Mouse (Mus musculus) hindbrain, embryonic 16.5 days (tissue): ENCODE data around the gene Slc37a3. TPM values are rescaled to one million over a fixed set of nuclear protein-coding genes. Genes with fewer than 3 reads are reported as not detected.
A peak's percentile ranks its signal among the peaks of the same experiment; 100 is the strongest.
"Not testable (repeated sequence)": the region's sequence is repeated elsewhere in the genome, so short reads cannot be mapped to it uniquely, and the experiment has no call there.

ENCODE experiments used
- ATAC-seq: fragments of 200-750 bp; cut with Nextera tagmentation; 2 replicates; pipeline ENCODE4 v1.8.0; 2017; ENCODE audit warnings: moderate TSS enrichment, moderate library complexity
- H3K27ac ChIP-seq: fragments of 300-500 bp; sonication (generic); 2 replicates; pipeline ENCODE4 v1.5.1; 2014; ENCODE audit warnings: low read depth, mild to moderate bottlenecking, control low read depth, low read length, moderate library complexity
- H3K27me3 ChIP-seq: fragments of 300-500 bp; sonication (generic); replicated peaks from 2 replicates; pipeline ENCODE4 v1.6.1; 2014; ENCODE audit warnings: low read length; ENCODE audit not compliant: control insufficient read depth, insufficient read depth
- H3K36me3 ChIP-seq: fragments of 300-500 bp; sonication (generic); 2 replicates; pipeline ENCODE4 v1.6.1; 2014; ENCODE audit warnings: mild to moderate bottlenecking, low read length, moderate library complexity, mixed read lengths; ENCODE audit not compliant: control insufficient read depth, insufficient read depth
- H3K4me1 ChIP-seq: fragments of 300-500 bp; sonication (generic); 2 replicates; pipeline ENCODE4 v1.6.1; 2014; ENCODE audit warnings: low read depth, low read length; ENCODE audit not compliant: control insufficient read depth, insufficient read depth
- H3K4me2 ChIP-seq: fragments of 300-500 bp; sonication (generic); 2 replicates; pipeline ENCODE4 v1.6.1; 2014; ENCODE audit warnings: mild to moderate bottlenecking, low read length, control low read depth, moderate library complexity
- H3K4me3 ChIP-seq: fragments of 300-500 bp; sonication (generic); 2 replicates; pipeline ENCODE4 v1.5.1; 2014; ENCODE audit warnings: mild to moderate bottlenecking, low read length, control low read depth, moderate library complexity
- H3K9ac ChIP-seq: fragments of 300-500 bp; sonication (generic); 2 replicates; pipeline ENCODE4 v1.6.1; 2014; ENCODE audit warnings: low read depth, mild to moderate bottlenecking, control low read depth, low read length, moderate library complexity
- H3K9me3 ChIP-seq: fragments of 300-500 bp; sonication (generic); 2 replicates; pipeline ENCODE4 v1.6.1; 2014; ENCODE audit warnings: mild to moderate bottlenecking, low read length, moderate library complexity; ENCODE audit not compliant: control insufficient read depth
- WGBS: fragments of 180-500 bp; shearing (Covaris S2); extraction: QIAGEN DNeasy Blood & Tissue Kit; methylation state at CpG from one replicate; pipeline ENCODE4 v1.1.7; 2014; 5-methylcytosine and 5-hydroxymethylcytosine counted together
- polyA plus RNA-seq: library from polyadenylated mRNA; unstranded; fragments of >200 nt; fragmentation: Nextera tagmentation; extraction: Ambion mirVana; gene quantifications from 2 replicates; pipeline ENCODE4 v1.2.1, GENCODE M21; 2015

Slc37a3 gene
- polyA plus RNA-seq, 1 experiment from 2014 or later: 60.1 TPM

- no peak overlapping the region for H3K4me2 ChIP-seq
- no peaks in the 10 kb centered on the region for H3K4me1 ChIP-seq
- peaks cover 6% of the 10 kb centered on the region for H3K36me3 ChIP-seq
- no peak overlapping the region for H3K4me3 ChIP-seq
- H3K27me3 ChIP-seq: no peaks in the 10 kb centered on the region
- H3K9me3 ChIP-seq: no peaks in the 10 kb centered on the region
- no peak overlapping the region for H3K27ac ChIP-seq
- no peak overlapping the region for H3K9ac ChIP-seq
- 73% methylated on average over 3 of the region's 3 CpGs for WGBS
- peak; percentile 51; the same call in 1 of the 2 replicates for ATAC-seq
Measured at GRCm38 (mm10) chr6:39369631-39370030, 7.8 kb downstream of the Slc37a3 start.

- no peak overlapping the region for H3K9ac ChIP-seq
- ATAC-seq: no peak
- peaks cover 12% of the 10 kb centered on the region for H3K36me3 ChIP-seq
- 93% methylated on average over 2 of the region's 2 CpGs for WGBS
- no peak overlapping the region for H3K27ac ChIP-seq
- no peaks in the 10 kb centered on the region for H3K27me3 ChIP-seq
- no peak overlapping the region for H3K4me3 ChIP-seq
- no peaks in the 10 kb centered on the region for H3K4me1 ChIP-seq
- no peak overlapping the region for H3K4me2 ChIP-seq
- H3K9me3 ChIP-seq: no peaks in the 10 kb centered on the region
Measured at GRCm38 (mm10) chr6:39362684-39363083, 14.8 kb downstream of the Slc37a3 start.

- not testable (repeated sequence) for H3K4me3 ChIP-seq
- H3K36me3 ChIP-seq: peaks cover 18% of the 10 kb centered on the region
Measured at GRCm38 (mm10) chr6:39359207-39359606, 18.3 kb downstream of the Slc37a3 start.

GRCm38 (mm10) chr6:39348946-39349345 lies 28.5 kb downstream of the Slc37a3 start:
- Histone ChIP-seq H3K4me1 (peaks cover 7% of the 10 kb centered on the region), H3K4me2 (no peak overlapping the region), H3K36me3 (peaks cover 27% of the 10 kb centered on the region), H3K9me3 (no peaks in the 10 kb centered on the region), H3K27me3 (no peaks in the 10 kb centered on the region), H3K27ac (no peak overlapping the region), H3K9ac (no peak overlapping the region), H3K4me3 (no peak overlapping the region)
- 52% methylated on average over 6 of the region's 6 CpGs for WGBS
- ATAC-seq: no peak

More at GRCm38 (mm10) chr6:39359207-39359606, 18.3 kb downstream of the Slc37a3 start:
- 97% methylated on average over 9 of the region's 9 CpGs for WGBS
- not testable (repeated sequence) for H3K27me3 ChIP-seq, H3K4me2 ChIP-seq, H3K27ac ChIP-seq, H3K4me1 ChIP-seq, ATAC-seq, H3K9ac ChIP-seq, H3K9me3 ChIP-seq

- Histone ChIP-seq H3K36me3 (peaks cover 24% of the 10 kb centered on the region), H3K4me3 (no peak overlapping the region), H3K4me1 (peaks cover 7% of the 10 kb centered on the region), H3K4me2 (no peak overlapping the region), H3K9me3 (no peaks in the 10 kb centered on the region), H3K27ac (peak overlapping the region; percentile 57), H3K9ac (no peak overlapping the region), H3K27me3 (no peaks in the 10 kb centered on the region)
- WGBS: 20% methylated on average over 4 of the region's 4 CpGs
- no peak for ATAC-seq
Measured at GRCm38 (mm10) chr6:39347880-39348814, 29.3 kb downstream of the Slc37a3 start.

- Histone ChIP-seq H3K27me3 (no peaks in the 10 kb centered on the region), H3K4me3 (no peak overlapping the region), H3K4me1 (peaks cover 7% of the 10 kb centered on the region), H3K9me3 (no peaks in the 10 kb centered on the region), H3K27ac (no peak overlapping the region), H3K4me2 (no peak overlapping the region), H3K9ac (no peak overlapping the region), H3K36me3 (peaks cover 17% of the 10 kb centered on the region)
- peak; percentile 34; the same call in 1 of the 2 replicates for ATAC-seq
- 11% methylated on average over 15 of the region's 15 CpGs for WGBS
Measured at GRCm38 (mm10) chr6:39346991-39347501, 30.4 kb downstream of the Slc37a3 start.

GRCm38 (mm10) chr6:39345430-39345829 lies 32.0 kb downstream of the Slc37a3 start:
- peaks cover 11% of the 10 kb centered on the region for H3K36me3 ChIP-seq
- H3K27ac ChIP-seq: no peak overlapping the region
- H3K9ac ChIP-seq: no peak overlapping the region
- no peaks in the 10 kb centered on the region for H3K9me3 ChIP-seq
- H3K4me3 ChIP-seq: no peak overlapping the region
- no peak overlapping the region for H3K4me2 ChIP-seq
- WGBS: 33% methylated on average over 7 of the region's 7 CpGs
- no peaks in the 10 kb centered on the region for H3K27me3 ChIP-seq
- H3K4me1 ChIP-seq: peaks cover 7% of the 10 kb centered on the region
- ATAC-seq: no peak

- H3K4me1 ChIP-seq: peaks cover 7% of the 10 kb centered on the region
- H3K9me3 ChIP-seq: no peaks in the 10 kb centered on the region
- H3K27ac ChIP-seq: no peak overlapping the region
- no peaks in the 10 kb centered on the region for H3K27me3 ChIP-seq
- WGBS: 22% methylated on average over 12 of the region's 12 CpGs
- no peak overlapping the region for H3K4me3 ChIP-seq
- ATAC-seq: peak; percentile 80
- no peak overlapping the region for H3K4me2 ChIP-seq
- no peak overlapping the region for H3K9ac ChIP-seq
- H3K36me3 ChIP-seq: peaks cover 2% of the 10 kb centered on the region
Measured at GRCm38 (mm10) chr6:39344020-39344419, 33.5 kb downstream of the Slc37a3 start.

GRCm38 (mm10) chr6:39341798-39342197 lies 35.7 kb downstream of the Slc37a3 start:
- no peaks in the 10 kb centered on the region for H3K27me3 ChIP-seq
- H3K27ac ChIP-seq: no peak overlapping the region
- H3K9me3 ChIP-seq: no peaks in the 10 kb centered on the region
- no peak overlapping the region for H3K4me3 ChIP-seq
- H3K9ac ChIP-seq: no peak overlapping the region
- no peak for ATAC-seq
- no peaks in the 10 kb centered on the region for H3K4me1 ChIP-seq
- 81% methylated on average over 2 of the region's 2 CpGs for WGBS
- peaks cover 4% of the 10 kb centered on the region; the same call in 1 of the 2 replicates for H3K36me3 ChIP-seq
- H3K4me2 ChIP-seq: no peak overlapping the region
